Mouse (Mus musculus) CH12.LX (cell line): ENCODE data around the gene Cfap61.

ENCODE experiments used
- CHD2 ChIP-seq: IDR thresholded peaks from 2 replicates; pipeline ENCODE4 v1.6.1; 2011; ENCODE audit warnings: low read length, improper control_type of control experiment
- CTCF ChIP-seq, 2 experiments: IDR thresholded peaks in 1 of 2; conservative IDR thresholded peaks in 1 of 2; 2 replicates each; pipeline ENCODE4 v1.5.1; 2011 to 2012; ENCODE audit warnings: low read depth in 2 of 2, low read length in 2 of 2, improper control_type of control experiment in 1 of 2, inconsistent platforms in 1 of 2, mild to moderate bottlenecking in 1 of 2, moderate library complexity in 1 of 2
- ELF1 ChIP-seq: IDR thresholded peaks from 2 replicates; pipeline ENCODE4 v1.6.1; 2014; ENCODE audit warnings: low read depth, mild to moderate bottlenecking, inconsistent platforms, low read length, improper control_type of control experiment
- EP300 ChIP-seq: IDR thresholded peaks from 2 replicates; pipeline ENCODE4 v1.6.1; 2011; ENCODE audit warnings: low read length, improper control_type of control experiment
- GABPA ChIP-seq: IDR thresholded peaks from 2 replicates; pipeline ENCODE4 v1.6.1; 2012; ENCODE audit warnings: low read depth, low read length, improper control_type of control experiment, inconsistent platforms; ENCODE audit not compliant: insufficient replicate concordance
- HCFC1 ChIP-seq: IDR thresholded peaks from 2 replicates; pipeline ENCODE4 v1.6.1; 2012; ENCODE audit warnings: low read depth, mild to moderate bottlenecking, inconsistent platforms, low read length, improper control_type of control experiment
- POLR2A ChIP-seq: IDR thresholded peaks from 2 replicates; pipeline ENCODE4 v1.6.1; 2011; ENCODE audit warnings: low read depth, mild to moderate bottlenecking, improper control_type of control experiment, low read length
- TBP ChIP-seq: conservative IDR thresholded peaks from 2 replicates; pipeline ENCODE4 v1.6.1; 2011; ENCODE audit warnings: low read depth, low read length, improper control_type of control experiment
- TCF12 ChIP-seq: IDR thresholded peaks from 2 replicates; pipeline ENCODE4 v1.6.1; 2014; ENCODE audit warnings: low read depth, mild to moderate bottlenecking, inconsistent platforms, low read length, improper control_type of control experiment
- ZC3H11A ChIP-seq: IDR thresholded peaks from 2 replicates; pipeline ENCODE4 v1.6.1; 2012; ENCODE audit warnings: low read depth, mild to moderate bottlenecking, inconsistent platforms, low read length, improper control_type of control experiment

DNA sequence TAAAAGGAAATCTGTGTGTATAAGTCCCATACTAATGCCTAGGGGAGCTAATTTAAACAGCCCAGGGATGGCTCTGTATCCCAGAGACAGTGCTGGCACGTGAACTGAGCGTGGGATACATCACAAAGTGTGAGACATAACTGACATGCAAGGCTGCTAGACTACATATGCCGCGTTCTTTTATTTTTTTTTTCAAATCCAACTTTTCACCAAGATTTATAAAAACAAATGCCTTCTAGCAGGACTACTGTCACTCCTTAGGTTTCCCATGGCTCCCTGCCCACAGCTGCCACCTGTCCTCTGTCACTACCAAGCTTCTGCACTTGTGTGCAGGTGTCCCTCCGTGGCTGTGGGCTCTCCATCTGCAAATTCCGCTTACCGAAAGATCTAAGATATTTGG lies 239.6 kb downstream of the Cfap61 start:
- no peak for TF ChIP-seq ELF1
- no peak for TF ChIP-seq TCF12
- no peak for TF ChIP-seq CTCF (conservative IDR thresholded peaks at IDR 0.05 in 1 of 2, IDR thresholded peaks at IDR 0.05 in 1 of 2; ENCODE audit: low read depth in 2 of 2, low read length in 2 of 2)
- no peak for TF ChIP-seq EP300
- TF ChIP-seq ZC3H11A: no peak
- no peak for TF ChIP-seq CHD2
- TF ChIP-seq HCFC1: no peak
- TF ChIP-seq TBP: no peak
- TF ChIP-seq POLR2A: no peak
- TF ChIP-seq GABPA: no peak
